Mouse (Mus musculus): Measurements from ENCODE around the gene Olfr325. TPM values are rescaled to one million over a fixed set of nuclear protein-coding genes. Genes with fewer than 3 reads are reported as not detected.

Olfr325 gene
- polyA plus RNA-seq, 1 experiment from 2014 or later = not detected

GRCm38 (mm10) chr11:58630401-58630800 is 52.9 kb downstream of the Olfr325 start, which contains the start of gene Olfr323:
Gene Olfr323, minus strand, starts transcription at chr11:58630501.
- Histone ChIP-seq H3K4me1 (replicated peaks) (no peaks in the 10 kb centered on the region), H3K4me2 (no peak within 1 kb of the TSS), H3K9me3 (no peaks in the 10 kb centered on the region), H3K9ac (replicated peaks) (no peak within 1 kb of the TSS), H3K36me3 (no peaks in the 10 kb centered on the region), H3K27me3 (0 out of 2 replicates have a peak, but pooled peaks cover 3% of the 10 kb centered on the region), H3K27ac (no peak within 1 kb of the TSS), H3K4me3 (replicated peaks) (no peak within 1 kb of the TSS)
- 75% methylated on average over 5 of the region's 5 CpGs for WGBS
- ATAC-seq (ENCODE audit: insufficient number of reproducible peaks, insufficient read depth, low FRiP score, low TSS enrichment, low read depth) = no peak

Other genes starting within 250 kb of the Olfr325 start
- 32.1 and 32.3 TPM in 2 replicates for gene Zfp672, start 247.4 kb upstream of the Olfr325 start, polyA plus RNA-seq (2016; fragmentation: Nextera tagmentation; extraction: Ambion mirVana)
- gene Sh3bp5l, start 247.0 kb upstream of the Olfr325 start, polyA plus RNA-seq (2016; fragmentation: Nextera tagmentation; extraction: Ambion mirVana) = 39.0 and 39.8 TPM in 2 replicates
- gene Lypd8, start 198.7 kb upstream of the Olfr325 start, polyA plus RNA-seq (2016; fragmentation: Nextera tagmentation; extraction: Ambion mirVana) = not detected in 2 replicates
- not detected in 2 replicates for gene 1810065E05Rik, start 156.6 kb upstream of the Olfr325 start, polyA plus RNA-seq (2016; fragmentation: Nextera tagmentation; extraction: Ambion mirVana)
- gene Gm12253, start 145.2 kb upstream of the Olfr325 start, polyA plus RNA-seq (2016; fragmentation: Nextera tagmentation; extraction: Ambion mirVana) = not detected in 2 replicates
- gene Lypd9, start 124.8 kb upstream of the Olfr325 start, polyA plus RNA-seq (2016; fragmentation: Nextera tagmentation; extraction: Ambion mirVana) = not detected in 2 replicates
- not detected in 2 replicates for gene Olfr30, start 115.5 kb upstream of the Olfr325 start, polyA plus RNA-seq (2016; fragmentation: Nextera tagmentation; extraction: Ambion mirVana)
- not detected in 2 replicates for gene Olfr332, start 85.2 kb upstream of the Olfr325 start, polyA plus RNA-seq (2016; fragmentation: Nextera tagmentation; extraction: Ambion mirVana)
- not detected in 2 replicates for gene Olfr331, start 75.2 kb upstream of the Olfr325 start, polyA plus RNA-seq (2016; fragmentation: Nextera tagmentation; extraction: Ambion mirVana)
- gene Olfr330, start 42.9 kb upstream of the Olfr325 start, polyA plus RNA-seq (2016; fragmentation: Nextera tagmentation; extraction: Ambion mirVana) = not detected in 2 replicates
- not detected in 2 replicates for gene Olfr329-ps, start 31.3 kb upstream of the Olfr325 start, polyA plus RNA-seq (2016; fragmentation: Nextera tagmentation; extraction: Ambion mirVana)
- 0.08 and 0.09 TPM in 2 replicates for gene Olfr328, start 22.1 kb upstream of the Olfr325 start, polyA plus RNA-seq (2016; fragmentation: Nextera tagmentation; extraction: Ambion mirVana)
- gene Olfr224, start 7.2 kb upstream of the Olfr325 start, polyA plus RNA-seq (2016; fragmentation: Nextera tagmentation; extraction: Ambion mirVana) = not detected in 2 replicates
- not detected in 2 replicates for gene Olfr324, start 17.4 kb downstream of the Olfr325 start, polyA plus RNA-seq (2016; fragmentation: Nextera tagmentation; extraction: Ambion mirVana)
- not detected in 2 replicates for gene 2210407C18Rik, start 38.3 kb downstream of the Olfr325 start, polyA plus RNA-seq (2016; fragmentation: Nextera tagmentation; extraction: Ambion mirVana)
- gene Olfr323, start 52.8 kb downstream of the Olfr325 start, polyA plus RNA-seq (2016; fragmentation: Nextera tagmentation; extraction: Ambion mirVana) = not detected in 2 replicates
- 0.15 and 0.35 TPM in 2 replicates for gene Trim58, start 62.7 kb downstream of the Olfr325 start, polyA plus RNA-seq (2016; fragmentation: Nextera tagmentation; extraction: Ambion mirVana)
- gene Olfr322, start 81.1 kb downstream of the Olfr325 start, polyA plus RNA-seq (2016; fragmentation: Nextera tagmentation; extraction: Ambion mirVana) = not detected in 2 replicates
- not detected in 2 replicates for gene Olfr320, start 103.4 kb downstream of the Olfr325 start, polyA plus RNA-seq (2016; fragmentation: Nextera tagmentation; extraction: Ambion mirVana)
- gene Olfr319, start 121.4 kb downstream of the Olfr325 start, polyA plus RNA-seq (2016; fragmentation: Nextera tagmentation; extraction: Ambion mirVana) = not detected in 2 replicates
- not detected in 2 replicates for gene Olfr318, start 146.3 kb downstream of the Olfr325 start, polyA plus RNA-seq (2016; fragmentation: Nextera tagmentation; extraction: Ambion mirVana)
- gene Olfr317, start 161.5 kb downstream of the Olfr325 start, polyA plus RNA-seq (2016; fragmentation: Nextera tagmentation; extraction: Ambion mirVana) = not detected in 2 replicates
- gene Olfr316, start 175.0 kb downstream of the Olfr325 start, polyA plus RNA-seq (2016; fragmentation: Nextera tagmentation; extraction: Ambion mirVana) = not detected in 2 replicates
- not detected in 2 replicates for gene Olfr315, start 195.5 kb downstream of the Olfr325 start, polyA plus RNA-seq (2016; fragmentation: Nextera tagmentation; extraction: Ambion mirVana)
- not detected in 2 replicates for gene Olfr314, start 205.2 kb downstream of the Olfr325 start, polyA plus RNA-seq (2016; fragmentation: Nextera tagmentation; extraction: Ambion mirVana)
- gene Fam183b, start 224.2 kb downstream of the Olfr325 start, polyA plus RNA-seq (2016; fragmentation: Nextera tagmentation; extraction: Ambion mirVana) = not detected in 2 replicates
- gene Olfr313, start 237.3 kb downstream of the Olfr325 start, polyA plus RNA-seq (2016; fragmentation: Nextera tagmentation; extraction: Ambion mirVana) = not detected in 2 replicates

Measured in limb, embryonic 12.5 days (tissue).